Mouse (Mus musculus): Measurements from ENCODE around the gene Wwox.
A peak's percentile ranks its signal among the peaks of the same experiment; 100 is the strongest.

The Wwox gene

DNA sequence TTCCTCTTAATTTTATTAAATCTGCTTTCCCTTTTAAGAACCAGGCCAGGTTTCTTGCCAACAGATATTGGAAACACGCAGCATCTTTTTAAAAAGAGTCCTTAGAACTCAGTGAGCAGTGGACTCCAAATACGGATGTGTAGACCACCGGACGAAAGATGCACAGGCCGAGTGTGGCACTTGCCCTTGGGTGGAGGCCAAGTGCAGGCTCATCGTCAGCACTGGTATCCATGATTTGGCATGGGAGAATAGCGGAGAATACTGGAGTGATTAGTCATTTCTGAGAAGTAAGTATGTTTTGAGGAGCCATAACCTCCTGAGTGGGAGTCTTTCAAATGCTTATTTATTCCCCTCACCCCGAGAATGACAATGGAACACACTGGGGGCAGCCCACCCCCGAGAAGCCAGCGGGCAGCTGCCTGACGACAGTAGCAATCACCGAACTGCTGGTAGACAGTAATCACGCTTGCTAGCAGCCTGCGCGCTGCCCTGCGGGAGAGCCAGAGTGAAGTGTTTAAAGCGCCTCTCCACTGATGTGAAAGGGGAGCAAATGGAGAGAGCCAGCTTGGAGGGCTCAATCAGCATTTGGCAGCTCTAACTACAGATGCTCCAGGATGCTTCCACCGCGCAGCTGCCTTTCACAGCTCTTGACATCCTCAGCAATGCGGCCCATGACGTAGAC lies 29.2 kb downstream of the Wwox start:
- no peak for DNase-seq

DNA sequence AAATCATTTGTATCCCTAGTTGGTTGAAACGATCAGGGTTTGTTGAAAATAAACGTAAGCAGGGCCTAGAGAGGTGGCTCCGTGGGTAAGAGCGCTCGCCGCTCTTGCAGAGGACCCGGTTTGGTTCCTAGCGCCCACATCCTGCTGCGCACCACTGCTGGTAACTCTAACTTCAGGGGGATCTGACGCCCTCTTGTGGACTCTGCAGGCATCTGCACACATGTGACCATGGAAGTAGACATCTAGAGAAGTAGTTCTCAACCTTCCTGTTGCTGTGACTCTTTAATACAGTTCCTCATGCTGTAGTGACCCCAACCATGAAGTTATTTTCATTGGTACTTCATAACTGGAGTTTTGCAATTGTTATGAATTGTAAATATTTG lies 29.7 kb downstream of the Wwox start:
- DNase-seq, result no peak

GRCm38 (mm10) chr8:114473546-114473945 lies 34.1 kb downstream of the Wwox start:
- DNase-seq, result no peak

GRCm38 (mm10) chr8:114476919-114477318 lies 37.5 kb downstream of the Wwox start:
- no peak for DNase-seq

DNA sequence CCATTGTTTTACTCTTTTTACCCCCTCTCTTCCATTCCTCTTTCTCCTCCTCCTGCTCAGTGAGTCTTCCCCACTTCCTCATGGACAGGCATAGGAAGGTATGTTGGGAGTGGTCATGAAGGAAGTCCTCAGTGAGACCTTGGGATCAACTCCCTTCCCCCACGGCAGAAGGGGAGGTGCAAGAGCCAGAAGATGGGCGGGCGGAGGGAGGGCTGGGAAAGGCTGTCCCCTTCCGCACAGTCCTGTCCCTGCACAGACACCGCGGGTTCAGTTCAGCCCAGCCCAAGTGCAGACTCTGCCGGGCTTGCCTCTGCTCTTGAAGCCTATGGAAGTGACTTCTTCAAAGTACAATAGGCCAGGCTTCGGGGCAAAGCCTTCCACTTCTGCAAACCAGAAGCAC lies 38.3 kb downstream of the Wwox start:
- no peak for DNase-seq

- DNase-seq, result no peak
These were observed 40.3 kb downstream of the Wwox start for GRCm38 (mm10) chr8:114479749-114480148.

DNA sequence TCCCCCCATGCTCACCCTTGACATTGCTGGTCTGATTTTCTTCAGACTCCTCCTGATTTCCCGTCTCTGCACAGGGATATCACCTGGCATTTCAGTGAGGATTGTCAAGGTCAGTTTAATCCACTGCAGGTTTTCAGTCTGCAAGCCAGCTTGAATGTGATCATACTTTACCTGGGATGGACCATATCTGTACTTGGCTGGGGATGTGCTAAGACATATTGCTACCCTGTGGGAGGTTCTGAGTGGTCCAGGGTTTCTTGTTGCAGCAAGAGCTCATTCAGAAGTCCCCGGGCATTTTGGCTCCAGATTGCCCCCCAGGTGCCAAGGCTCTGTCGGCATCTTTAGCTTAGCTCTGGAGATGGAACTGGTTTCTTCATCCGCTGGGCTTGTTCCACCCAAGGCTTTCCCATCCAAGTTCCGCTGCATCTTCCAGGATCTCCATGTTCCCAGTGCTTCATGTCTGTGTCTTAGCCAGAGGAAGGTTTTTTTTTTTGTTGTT lies 52.3 kb downstream of the Wwox start:
- peak; percentile 99 for DNase-seq

- DNase-seq, result no peak
These were observed 60.1 kb downstream of the Wwox start for GRCm38 (mm10) chr8:114499448-114500144.

GRCm38 (mm10) chr8:114501906-114502305 lies 62.5 kb downstream of the Wwox start:
- DNase-seq, result peak; percentile 48

DNA sequence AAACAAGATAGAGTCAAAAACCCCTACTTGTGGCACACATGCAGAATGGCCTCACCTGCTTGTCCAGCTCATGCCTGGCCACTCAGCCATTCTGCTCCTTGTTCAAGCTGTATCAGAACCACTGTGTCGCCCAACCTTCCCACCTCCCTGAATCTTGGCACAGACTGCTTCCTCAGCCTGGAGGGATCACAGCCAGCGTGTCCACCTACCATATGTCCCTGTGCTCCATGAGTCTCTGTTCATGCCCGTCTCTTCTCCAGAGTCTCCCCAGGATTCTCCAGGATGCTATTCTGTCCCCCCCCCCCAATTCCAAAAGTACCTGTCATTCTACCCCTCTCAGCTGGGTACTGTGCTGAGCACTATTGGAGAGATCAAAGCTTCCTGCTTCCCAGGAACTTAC lies 63.7 kb downstream of the Wwox start:
- DNase-seq, result peak; percentile 93

DNA sequence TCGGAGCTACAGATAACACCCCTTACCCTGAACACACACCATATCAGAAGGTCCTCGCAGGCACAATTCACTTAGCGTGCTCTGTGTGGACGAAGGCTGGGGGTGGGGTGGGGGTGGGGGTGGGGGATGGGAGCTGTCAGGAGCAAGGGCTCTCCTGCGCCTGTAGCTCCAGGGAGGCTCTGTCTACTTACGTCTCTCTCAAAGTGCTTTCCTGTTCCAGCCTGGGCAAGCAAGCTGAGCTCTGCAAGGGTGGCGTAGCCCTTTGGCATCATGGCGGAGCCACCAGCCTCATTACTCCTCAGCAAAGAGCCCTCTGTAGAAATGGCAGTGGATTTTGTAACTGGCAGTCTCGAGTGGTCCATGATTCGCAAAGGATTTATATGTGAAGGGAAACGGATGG lies 65.4 kb downstream of the Wwox start:
- DNase-seq, result no peak

GRCm38 (mm10) chr8:114505351-114506347 lies 66.2 kb downstream of the Wwox start:
- no peak for DNase-seq

- no peak for DNase-seq
These were observed 67.9 kb downstream of the Wwox start for GRCm38 (mm10) chr8:114507404-114507803.

- DNase-seq, result peak; percentile 82
These were observed 70.8 kb downstream of the Wwox start for GRCm38 (mm10) chr8:114510226-114510625.

DNA sequence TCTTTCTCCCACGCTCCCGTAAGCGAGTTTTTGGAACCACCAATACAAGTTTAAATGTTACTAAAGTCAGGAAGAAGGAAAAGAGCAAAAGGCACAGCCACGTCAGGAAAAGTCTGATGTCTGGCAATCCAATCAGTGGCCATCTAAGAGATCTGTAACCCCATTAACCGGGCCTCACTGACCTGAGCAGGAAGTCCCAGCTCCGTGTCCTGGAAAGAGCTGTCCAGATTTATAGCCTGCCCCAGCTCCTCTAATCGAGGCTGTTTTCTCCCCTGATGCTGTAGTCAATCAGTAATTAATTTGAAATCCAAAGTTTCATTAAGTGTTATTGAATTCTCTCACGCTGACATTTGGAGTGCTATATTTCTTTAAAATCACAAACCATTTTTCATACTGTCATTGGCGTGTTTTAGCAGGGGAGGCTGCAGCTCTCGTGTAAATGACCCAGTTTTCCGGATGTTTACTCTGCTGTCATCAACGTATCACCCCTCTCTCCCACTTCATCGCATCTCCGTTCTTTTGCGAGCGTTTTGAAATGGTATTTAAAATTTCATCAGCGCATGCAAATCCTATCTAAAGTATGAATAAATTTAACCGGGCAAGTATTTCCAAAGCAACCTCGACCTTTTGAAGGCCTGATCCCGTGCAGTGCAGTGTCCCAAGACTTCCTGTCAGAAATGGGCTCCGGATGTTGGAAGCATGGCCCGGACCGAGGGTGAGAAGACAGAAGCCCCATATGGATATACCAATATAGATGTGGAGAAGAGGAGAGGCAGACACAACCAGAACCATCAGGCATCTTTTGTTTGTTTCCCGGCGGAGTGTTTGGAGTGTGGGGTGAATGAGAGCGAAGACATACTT lies 72.8 kb downstream of the Wwox start:
- no peak for DNase-seq

GRCm38 (mm10) chr8:114514692-114515091 lies 75.2 kb downstream of the Wwox start:
- DNase-seq, result no peak

DNA sequence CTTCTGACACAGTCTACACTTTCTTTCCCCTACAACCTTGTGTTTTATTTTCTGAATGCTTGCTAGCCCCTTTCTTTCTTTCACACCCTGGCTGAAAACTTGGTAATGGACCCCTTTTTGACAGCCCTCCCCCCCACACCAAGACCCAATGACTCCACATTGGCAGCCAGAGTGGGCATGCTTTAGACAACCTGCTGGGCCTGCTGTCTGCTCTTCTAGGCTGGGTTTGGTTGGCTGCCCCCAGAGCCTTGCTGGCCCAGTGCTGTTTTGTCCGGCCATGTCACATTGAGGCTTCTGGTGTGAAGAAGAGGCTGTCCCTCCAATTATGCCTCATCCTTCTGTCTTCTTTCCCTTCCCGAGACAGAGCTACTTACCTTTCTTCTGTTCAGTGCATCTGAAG lies 83.6 kb downstream of the Wwox start:
- DNase-seq, result no peak

DNA sequence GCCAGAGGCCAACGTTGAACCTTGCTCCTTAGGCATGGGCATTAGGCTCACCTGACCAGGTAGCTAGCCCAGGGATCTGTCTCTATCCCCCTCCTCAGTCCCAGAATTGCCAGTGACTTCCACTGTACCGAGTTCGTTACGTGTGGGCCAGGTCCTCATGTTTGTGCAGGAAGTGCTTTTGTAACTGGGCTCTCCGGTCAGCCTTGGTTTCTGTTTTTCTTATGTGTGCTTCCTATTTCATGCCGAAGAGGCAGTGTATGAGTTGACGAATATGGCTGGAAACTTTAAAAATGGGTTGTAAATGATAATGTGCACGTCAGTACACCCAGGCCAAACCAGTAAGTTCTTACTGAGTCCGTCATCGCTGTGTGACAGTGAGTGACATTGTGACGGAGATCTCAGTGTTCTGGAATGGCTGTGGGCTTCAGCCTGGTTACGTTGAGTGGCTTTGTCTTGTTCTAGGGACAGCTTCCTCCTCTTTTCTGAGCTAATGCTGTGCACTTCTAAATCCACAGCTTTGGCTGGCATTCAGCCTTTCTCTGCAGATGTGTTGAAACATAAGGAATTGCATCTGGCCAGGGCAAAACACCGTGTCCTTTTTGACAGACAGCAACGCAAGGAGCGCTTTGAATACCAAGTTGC lies 87.3 kb downstream of the Wwox start:
- DNase-seq, result no peak

- no peak for DNase-seq
These were observed 88.3 kb downstream of the Wwox start for GRCm38 (mm10) chr8:114527648-114528221.

DNA sequence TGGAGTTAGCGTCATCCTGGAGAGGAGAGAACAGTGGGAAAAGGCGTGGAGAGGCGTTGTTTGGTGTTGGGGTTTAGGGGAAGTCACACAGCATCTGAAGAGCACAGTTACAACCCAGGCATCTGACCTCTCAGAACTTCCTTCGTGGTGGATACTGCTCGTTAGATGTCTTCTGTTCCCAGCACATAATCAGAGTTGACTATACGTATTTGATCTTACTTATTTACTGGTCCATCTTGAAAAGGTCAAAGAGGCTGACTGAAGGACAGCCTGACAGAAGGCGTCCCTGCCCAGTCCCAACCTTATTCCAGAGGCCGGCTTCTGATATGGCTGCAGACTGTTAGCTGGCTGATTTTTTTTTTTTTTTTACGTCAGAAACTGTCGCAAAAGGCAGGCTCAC lies 90.1 kb downstream of the Wwox start:
- DNase-seq, result no peak

- no peak for DNase-seq
These were observed 96.7 kb downstream of the Wwox start for GRCm38 (mm10) chr8:114536201-114536600.

Measured in cerebellum, adult 9-10 months (tissue).